Mouse (Mus musculus) megakaryocyte, embryonic 14.5 days (primary cell): Measurements from ENCODE around the gene Tagap1.
"Not testable (repeated sequence)": the region's sequence is repeated elsewhere in the genome, so short reads cannot be mapped to it uniquely, and the experiment has no call there.

Source experiments
- FLI1 ChIP-seq: IDR thresholded peaks from 2 replicates; pipeline ENCODE4 v1.6.1; 2012; ENCODE audit warnings: low read length, inconsistent platforms, mixed read lengths
- GATA1 ChIP-seq: IDR thresholded peaks from 3 replicates; pipeline ENCODE4 v1.6.1; 2012; ENCODE audit warnings: mixed read lengths, low read length, inconsistent platforms, borderline replicate concordance

DNA sequence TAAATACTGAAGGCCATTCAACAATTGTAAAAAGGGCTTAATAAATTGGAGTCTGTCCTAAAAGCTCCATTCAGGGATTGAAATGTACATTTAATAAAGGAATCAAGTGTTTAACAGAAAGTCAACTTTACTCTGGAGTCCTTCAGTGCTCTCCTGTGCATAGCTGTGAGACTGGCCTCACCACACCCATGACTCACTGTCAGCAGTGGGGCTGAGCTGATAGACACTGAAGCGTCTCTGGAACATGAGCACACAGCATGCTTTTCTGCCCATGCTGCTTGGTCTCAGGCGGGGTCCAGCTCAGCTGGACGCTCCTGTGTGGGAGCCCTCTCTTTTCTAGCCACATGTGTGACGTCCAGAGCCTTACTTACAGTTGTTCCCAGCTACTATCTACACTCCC is 18.4 kb downstream of the Tagap1 start:
- TF ChIP-seq GATA1, FLI1: not testable (repeated sequence)
